Mouse (Mus musculus): ENCODE data around the gene Prkca. TPM values are rescaled to one million over a fixed set of nuclear protein-coding genes. Genes with fewer than 3 reads are reported as not detected.

Gene Prkca
- polyA plus RNA-seq, 1 experiment from 2014 or later = 7.6 TPM

GRCm38 (mm10) chr11:108079454-108079853, 264.3 kb downstream of the Prkca start:
- ATAC-seq (ENCODE audit: low read depth) = no peak
- WGBS = 90% methylated on average over 5 of the region's 5 CpGs
- Histone ChIP-seq H3K9me3 (no peaks in the 10 kb centered on the region), H3K4me2 (no peak overlapping the region), H3K27ac (replicated peaks) (no peak overlapping the region), H3K4me3 (no peak overlapping the region), H3K36me3 (no peaks in the 10 kb centered on the region), H3K9ac (no peak overlapping the region), H3K4me1 (replicated peaks) (peaks cover 5% of the 10 kb centered on the region; the same call in 1 of the 2 replicates), H3K27me3 (no peaks in the 10 kb centered on the region)

GRCm38 (mm10) chr11:108077514-108077913, 266.2 kb downstream of the Prkca start:
- no peak for ATAC-seq (ENCODE audit: low read depth)
- Histone ChIP-seq H3K9me3 (no peaks in the 10 kb centered on the region), H3K9ac (no peak overlapping the region), H3K36me3 (no peaks in the 10 kb centered on the region), H3K4me1 (replicated peaks) (0 out of 2 replicates have a peak, but pooled peaks cover 5% of the 10 kb centered on the region), H3K27me3 (no peaks in the 10 kb centered on the region), H3K27ac (replicated peaks) (no peak overlapping the region), H3K4me2 (no peak overlapping the region), H3K4me3 (no peak overlapping the region)
- 89% methylated on average over 3 of the region's 3 CpGs for WGBS

DNA sequence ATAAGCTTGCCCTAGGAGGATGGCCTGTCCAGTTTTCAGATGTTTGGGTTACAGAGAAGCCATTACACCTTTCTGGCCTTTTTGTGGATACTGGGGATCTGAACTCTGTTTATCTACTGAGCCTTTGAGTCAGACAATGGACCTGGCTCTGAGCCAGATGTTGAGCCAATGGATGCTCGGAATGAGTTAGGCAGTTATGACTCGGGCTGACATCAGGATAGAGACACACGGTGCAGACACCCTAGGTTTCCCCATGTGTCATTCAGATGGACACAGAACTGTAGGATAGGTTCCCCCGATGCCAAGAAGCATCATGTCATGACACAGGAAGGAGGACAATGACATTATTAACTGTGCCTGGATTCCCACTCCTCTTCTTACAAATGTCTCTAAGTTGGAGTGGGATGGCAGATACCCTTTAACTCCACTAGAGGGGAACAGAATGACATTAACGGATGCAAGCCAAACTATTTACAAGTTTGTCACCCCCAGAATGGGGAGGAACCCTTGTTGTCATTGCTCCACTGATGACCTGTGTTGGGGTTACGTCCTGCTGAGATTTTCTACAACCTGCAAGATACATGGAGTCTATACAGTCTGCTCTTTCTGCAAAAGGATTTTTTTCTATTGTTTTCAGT, 271.0 kb downstream of the Prkca start:
- 78% methylated on average over 6 of the region's 6 CpGs for WGBS

DNA sequence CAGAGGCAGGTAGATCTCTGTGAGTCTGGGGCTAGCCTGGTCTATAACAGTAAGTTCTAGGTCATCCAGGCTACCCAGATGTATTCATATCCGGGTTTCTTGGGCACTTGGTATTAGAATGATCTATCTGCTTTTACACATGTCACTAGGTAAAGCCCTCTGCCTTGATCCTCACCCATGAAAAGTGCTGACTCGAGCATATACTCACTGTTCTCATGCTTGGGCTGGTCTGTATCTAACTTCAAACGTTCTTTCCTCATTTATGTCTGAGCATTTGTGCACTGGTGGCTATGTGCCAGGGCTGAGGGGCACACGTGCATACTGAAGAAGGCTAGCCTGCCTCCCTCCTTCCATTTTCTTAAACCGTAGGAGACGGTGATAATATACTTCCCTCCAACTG, 272.5 kb downstream of the Prkca start:
- H3K27me3 ChIP-seq = no peaks in the 10 kb centered on the region
- no peak overlapping the region for H3K27ac ChIP-seq (replicated peaks)
- H3K9me3 ChIP-seq = no peaks in the 10 kb centered on the region
- WGBS = 74% methylated on average over 6 of the region's 6 CpGs
- ATAC-seq (ENCODE audit: low read depth) = no peak
- no peak overlapping the region for H3K4me2 ChIP-seq
- H3K4me3 ChIP-seq = no peak overlapping the region
- no peaks in the 10 kb centered on the region for H3K36me3 ChIP-seq
- H3K4me1 ChIP-seq (replicated peaks) = no peaks in the 10 kb centered on the region
- no peak overlapping the region for H3K9ac ChIP-seq

More for the DNA sequence above, 271.0 kb downstream of the Prkca start:
- H3K4me2 ChIP-seq = no peak overlapping the region
- no peaks in the 10 kb centered on the region for H3K27me3 ChIP-seq
- H3K27ac ChIP-seq (replicated peaks) = no peak overlapping the region
- H3K9ac ChIP-seq = no peak overlapping the region
- H3K36me3 ChIP-seq = no peaks in the 10 kb centered on the region
- ATAC-seq (ENCODE audit: low read depth) = no peak
- H3K4me3 ChIP-seq = no peak overlapping the region
- H3K4me1 ChIP-seq (replicated peaks) = no peaks in the 10 kb centered on the region
- no peaks in the 10 kb centered on the region for H3K9me3 ChIP-seq

DNA sequence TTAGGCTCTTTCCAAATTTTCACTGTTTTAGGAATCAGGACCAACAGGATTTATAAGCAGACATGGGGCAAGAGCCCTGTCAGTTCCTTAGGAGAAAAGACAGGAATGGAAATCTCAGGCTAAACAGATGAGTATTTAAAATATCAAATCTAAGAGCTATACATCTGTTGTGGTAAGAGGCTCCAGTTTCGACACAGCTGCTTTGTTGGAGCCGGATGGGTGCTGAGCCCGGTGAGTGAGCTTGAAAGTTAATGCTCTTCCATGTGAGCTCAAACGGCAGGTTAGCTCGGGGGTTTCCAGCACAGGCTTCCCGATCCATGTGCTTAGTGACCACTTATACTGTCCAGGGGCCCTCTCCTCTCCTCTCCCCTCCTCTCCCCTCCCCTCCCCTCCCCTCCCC, 273.7 kb downstream of the Prkca start:
- Histone ChIP-seq H3K36me3 (no peaks in the 10 kb centered on the region), H3K27ac (replicated peaks) (no peak overlapping the region), H3K9me3 (no peaks in the 10 kb centered on the region), H3K4me1 (replicated peaks) (no peaks in the 10 kb centered on the region), H3K4me3 (no peak overlapping the region), H3K27me3 (no peaks in the 10 kb centered on the region), H3K9ac (no peak overlapping the region), H3K4me2 (no peak overlapping the region)
- ATAC-seq (ENCODE audit: low read depth) = no peak
- 76% methylated on average over 6 of the region's 6 CpGs for WGBS

- Histone ChIP-seq H3K9ac (no peak overlapping the region), H3K27ac (replicated peaks) (no peak overlapping the region), H3K4me2 (no peak overlapping the region), H3K27me3 (no peaks in the 10 kb centered on the region), H3K4me1 (replicated peaks) (no peaks in the 10 kb centered on the region), H3K4me3 (no peak overlapping the region), H3K36me3 (no peaks in the 10 kb centered on the region), H3K9me3 (no peaks in the 10 kb centered on the region)
- WGBS = 91% methylated on average over 5 of the region's 5 CpGs
- ATAC-seq (ENCODE audit: low read depth) = no peak
Observed at GRCm38 (mm10) chr11:108068430-108068829, 275.3 kb downstream of the Prkca start.

GRCm38 (mm10) chr11:108067161-108067560, 276.6 kb downstream of the Prkca start:
- H3K4me3 ChIP-seq = no peak overlapping the region
- no peak overlapping the region for H3K9ac ChIP-seq
- ATAC-seq (ENCODE audit: low read depth) = no peak
- WGBS = 89% methylated on average over 7 of the region's 7 CpGs
- H3K36me3 ChIP-seq = no peaks in the 10 kb centered on the region
- no peak overlapping the region for H3K4me2 ChIP-seq
- H3K4me1 ChIP-seq (replicated peaks) = no peaks in the 10 kb centered on the region
- no peak overlapping the region for H3K27ac ChIP-seq (replicated peaks)
- no peaks in the 10 kb centered on the region for H3K9me3 ChIP-seq
- no peaks in the 10 kb centered on the region for H3K27me3 ChIP-seq

GRCm38 (mm10) chr11:108064401-108064800, 279.3 kb downstream of the Prkca start:
- Histone ChIP-seq H3K9me3 (no peaks in the 10 kb centered on the region), H3K27me3 (no peaks in the 10 kb centered on the region), H3K27ac (replicated peaks) (no peak overlapping the region), H3K9ac (no peak overlapping the region), H3K4me1 (replicated peaks) (0 out of 2 replicates have a peak, but pooled peaks cover 6% of the 10 kb centered on the region), H3K36me3 (no peaks in the 10 kb centered on the region), H3K4me3 (no peak overlapping the region), H3K4me2 (no peak overlapping the region)
- ATAC-seq (ENCODE audit: low read depth) = no peak
- WGBS = 73% methylated on average over 3 of the region's 3 CpGs

DNA sequence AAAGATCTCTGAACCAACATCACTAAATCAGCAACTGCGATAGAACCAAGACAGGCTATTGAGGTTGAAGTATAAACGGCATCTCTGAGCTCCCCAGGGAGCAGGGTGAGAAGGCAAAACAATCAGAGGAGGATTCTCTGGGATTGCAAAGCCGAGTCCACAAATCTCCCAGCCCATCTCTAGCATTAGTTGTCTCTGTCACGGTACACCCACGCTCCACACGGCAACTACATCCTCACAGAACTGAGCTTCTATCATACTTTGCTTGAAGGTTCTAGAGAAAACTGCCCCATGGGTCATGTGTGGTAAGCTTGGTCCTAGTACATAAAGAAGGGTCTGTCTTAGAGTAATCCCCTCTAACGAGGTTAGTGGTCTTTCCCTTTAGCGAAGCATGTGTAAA, 280.6 kb downstream of the Prkca start:
- H3K4me1 ChIP-seq (replicated peaks) = 0 out of 2 replicates have a peak, but pooled peaks cover 6% of the 10 kb centered on the region
- no peaks in the 10 kb centered on the region for H3K36me3 ChIP-seq
- no peak overlapping the region for H3K4me2 ChIP-seq
- H3K27ac ChIP-seq (replicated peaks) = no peak overlapping the region
- no peaks in the 10 kb centered on the region for H3K9me3 ChIP-seq
- H3K9ac ChIP-seq = no peak overlapping the region
- no peak overlapping the region for H3K4me3 ChIP-seq
- H3K27me3 ChIP-seq = no peaks in the 10 kb centered on the region
- ATAC-seq (ENCODE audit: low read depth) = no peak
- WGBS = 50% methylated on average over 8 of the region's 8 CpGs

GRCm38 (mm10) chr11:108061571-108062479, 281.9 kb downstream of the Prkca start:
- Histone ChIP-seq H3K4me2 (no peak overlapping the region), H3K4me1 (replicated peaks) (0 out of 2 replicates have a peak, but pooled peaks cover 6% of the 10 kb centered on the region), H3K27me3 (no peaks in the 10 kb centered on the region), H3K36me3 (no peaks in the 10 kb centered on the region), H3K9me3 (no peaks in the 10 kb centered on the region), H3K27ac (replicated peaks) (no peak overlapping the region), H3K9ac (no peak overlapping the region), H3K4me3 (no peak overlapping the region)
- WGBS = 82% methylated on average over 17 of the region's 17 CpGs
- ATAC-seq (ENCODE audit: low read depth) = no peak

DNA sequence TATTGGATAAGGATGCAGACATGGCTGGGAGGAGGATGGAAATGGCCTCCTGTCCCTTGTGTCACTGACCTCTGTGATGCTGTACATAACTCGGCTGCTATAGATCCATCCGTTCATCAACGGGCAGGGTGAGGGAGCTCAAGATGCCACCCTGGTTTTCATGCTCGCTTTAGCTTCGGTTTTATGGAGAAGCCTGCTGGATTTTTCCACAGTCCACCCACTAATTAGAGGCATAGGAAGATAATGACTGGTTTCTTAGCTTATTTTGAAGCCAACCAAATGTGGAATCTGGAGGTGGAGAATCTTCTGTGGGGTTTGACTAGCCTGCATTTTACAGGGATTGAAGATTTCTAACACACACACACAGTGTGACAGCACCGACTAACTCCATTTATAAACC, 286.6 kb downstream of the Prkca start:
- H3K9ac ChIP-seq = no peak overlapping the region
- ATAC-seq (ENCODE audit: low read depth) = no peak
- no peak overlapping the region for H3K27ac ChIP-seq (replicated peaks)
- WGBS = 87% methylated on average over 6 of the region's 6 CpGs
- H3K4me3 ChIP-seq = no peak overlapping the region
- H3K27me3 ChIP-seq = no peaks in the 10 kb centered on the region
- H3K36me3 ChIP-seq = no peaks in the 10 kb centered on the region
- H3K4me1 ChIP-seq (replicated peaks) = 0 out of 2 replicates have a peak, but pooled peaks cover 6% of the 10 kb centered on the region
- H3K9me3 ChIP-seq = no peaks in the 10 kb centered on the region
- no peak overlapping the region for H3K4me2 ChIP-seq

- ATAC-seq (ENCODE audit: low read depth) = no peak
- H3K36me3 ChIP-seq = no peaks in the 10 kb centered on the region
Observed at GRCm38 (mm10) chr11:108054647-108055046, 289.1 kb downstream of the Prkca start.

More at GRCm38 (mm10) chr11:108054647-108055046, 289.1 kb downstream of the Prkca start:
- Histone ChIP-seq H3K4me1 (replicated peaks) (no peaks in the 10 kb centered on the region), H3K27ac (replicated peaks) (no peak overlapping the region), H3K4me3 (no peak overlapping the region), H3K9ac (no peak overlapping the region), H3K4me2 (no peak overlapping the region), H3K27me3 (no peaks in the 10 kb centered on the region), H3K9me3 (no peaks in the 10 kb centered on the region)
- 89% methylated on average over 3 of the region's 3 CpGs for WGBS
